Mouse (Mus musculus): Measurements from ENCODE around the gene Sptbn4. TPM values are rescaled to one million over a fixed set of nuclear protein-coding genes. Genes with fewer than 3 reads are reported as not detected.
"Not testable (repeated sequence)": the region's sequence is repeated elsewhere in the genome, so short reads cannot be mapped to it uniquely, and the experiment has no call there.

Gene Sptbn4
- 0.45 and 0.58 TPM in 2 replicates for polyA plus RNA-seq (2015; fragmentation: Nextera tagmentation; extraction: Ambion mirVana)

DNA sequence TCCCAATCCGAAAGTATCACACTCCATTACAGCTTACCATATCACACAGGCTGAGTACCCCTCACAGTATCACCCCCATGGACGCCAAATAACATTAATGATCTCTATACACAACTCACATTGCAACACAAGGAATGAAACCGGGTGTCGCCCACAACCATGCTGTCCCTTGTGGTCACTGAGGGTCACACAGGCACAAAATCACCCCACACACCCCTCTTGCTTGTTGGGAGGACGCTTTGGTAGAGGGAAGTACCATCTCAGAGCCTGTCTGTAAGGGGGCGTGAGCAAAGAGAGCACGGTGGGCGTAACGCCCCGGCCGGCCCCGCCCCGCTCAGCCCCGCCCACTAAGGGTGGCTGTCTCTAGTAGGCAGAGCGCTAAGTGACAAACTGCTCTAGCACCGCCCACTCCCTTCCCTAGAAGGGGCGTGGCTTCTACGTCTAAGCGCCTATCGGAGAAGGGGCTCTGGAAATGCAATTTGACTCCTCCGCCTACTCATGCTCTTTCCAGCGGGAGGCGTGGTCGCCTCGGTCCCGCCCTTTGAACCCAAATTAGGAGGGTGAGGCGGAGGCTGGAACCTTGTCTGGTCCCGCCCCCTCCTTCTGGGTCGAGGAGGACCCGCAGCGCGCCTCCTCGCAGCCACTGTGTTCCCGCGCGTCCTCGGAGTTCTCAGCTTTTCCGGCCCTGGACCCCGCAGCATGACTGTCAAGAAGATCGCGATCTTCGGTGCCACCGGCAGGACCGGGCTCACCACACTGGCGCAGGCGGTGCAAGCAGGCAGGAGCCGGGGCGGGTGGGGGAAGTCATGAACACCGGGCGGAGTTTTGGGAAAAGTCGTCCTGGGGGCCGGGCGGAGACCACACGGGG, at the start of gene Sptbn4, which contains the start of gene Blvrb:
Gene Sptbn4 (minus strand): TSS at position 268 of the 868 bp plus-strand sequence.
Gene Blvrb (plus strand): TSS at position 560 of the 868 bp plus-strand sequence.
- Histone ChIP-seq H3K27me3 (replicated peaks) (peaks cover 22% of the 10 kb centered on the region), H3K4me1 (peaks cover 18% of the 10 kb centered on the region), H3K4me3 (replicated peaks) (peak within 1 kb of the TSS; percentile 60), H3K27ac (peak within 1 kb of the TSS; percentile 37; the same call in 1 of the 2 replicates), H3K9ac (peak within 1 kb of the TSS; percentile 53), H3K4me2 (peak within 1 kb of the TSS; percentile 98), H3K9me3 (no peaks in the 10 kb centered on the region), H3K36me3 (no peaks in the 10 kb centered on the region)
- peak; percentile 90 for ATAC-seq (ENCODE audit: insufficient read depth, low FRiP score, low read depth)
- WGBS = 2% methylated on average over 54 of the region's 54 CpGs

- H3K4me3 ChIP-seq (replicated peaks); H3K27me3 ChIP-seq (replicated peaks): not testable (repeated sequence)
- WGBS = 90% methylated on average over 9 of the region's 9 CpGs
Observed at GRCm38 (mm10) chr7:27494659-27495367, 47.3 kb upstream of the Sptbn4 start.

GRCm38 (mm10) chr7:27493450-27493849, 46.0 kb upstream of the Sptbn4 start:
- H3K9me3 ChIP-seq = no peaks in the 10 kb centered on the region
- H3K4me2 ChIP-seq = no peak overlapping the region
- ATAC-seq (ENCODE audit: insufficient read depth, low FRiP score, low read depth) = no peak
- peaks cover 29% of the 10 kb centered on the region for H3K4me1 ChIP-seq
- no peaks in the 10 kb centered on the region for H3K27me3 ChIP-seq (replicated peaks)
- no peak overlapping the region for H3K9ac ChIP-seq
- 84% methylated on average over 5 of the region's 5 CpGs for WGBS
- no peak overlapping the region for H3K27ac ChIP-seq
- peaks cover 9% of the 10 kb centered on the region; the same call in 1 of the 2 replicates for H3K36me3 ChIP-seq
- H3K4me3 ChIP-seq (replicated peaks) = no peak overlapping the region

More at GRCm38 (mm10) chr7:27494659-27495367, 47.3 kb upstream of the Sptbn4 start:
- ATAC-seq (ENCODE audit: insufficient read depth, low FRiP score, low read depth); H3K9ac ChIP-seq; H3K4me2 ChIP-seq; H3K36me3 ChIP-seq; H3K9me3 ChIP-seq; H3K27ac ChIP-seq: not testable (repeated sequence)
- H3K4me1 ChIP-seq = peaks cover 18% of the 10 kb centered on the region

DNA sequence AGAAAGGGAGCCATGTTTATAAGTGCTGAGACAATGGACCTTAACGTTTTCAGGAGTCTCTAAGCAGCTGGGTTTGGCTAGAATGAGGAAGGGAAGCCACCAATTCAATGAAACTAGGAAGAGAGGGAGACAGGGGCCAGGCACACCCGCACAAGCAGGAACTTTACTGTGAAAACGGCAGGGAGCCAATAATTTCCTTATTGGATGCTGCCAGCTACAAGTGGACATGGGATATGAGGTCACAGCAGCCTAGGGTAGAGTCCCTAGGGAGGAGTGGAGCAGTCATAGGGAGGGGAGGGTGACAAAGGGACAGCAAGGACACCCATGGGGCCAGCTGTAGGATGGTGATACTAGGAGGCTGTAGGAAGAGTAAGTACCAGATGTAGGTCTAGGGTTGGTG, 45.5 kb upstream of the Sptbn4 start:
- no peak overlapping the region for H3K4me2 ChIP-seq
- no peaks in the 10 kb centered on the region for H3K9me3 ChIP-seq
- peaks cover 9% of the 10 kb centered on the region; the same call in 1 of the 2 replicates for H3K36me3 ChIP-seq
- no peak overlapping the region for H3K27ac ChIP-seq
- H3K4me1 ChIP-seq = peaks cover 33% of the 10 kb centered on the region
- no peaks in the 10 kb centered on the region for H3K27me3 ChIP-seq (replicated peaks)
- ATAC-seq (ENCODE audit: insufficient read depth, low FRiP score, low read depth) = no peak
- 52% methylated on average over 3 of the region's 3 CpGs for WGBS
- no peak overlapping the region for H3K4me3 ChIP-seq (replicated peaks)
- H3K9ac ChIP-seq = no peak overlapping the region

GRCm38 (mm10) chr7:27491856-27492255, 44.4 kb upstream of the Sptbn4 start:
- ATAC-seq (ENCODE audit: insufficient read depth, low FRiP score, low read depth) = no peak
- 71% methylated on average over 7 of the region's 7 CpGs for WGBS

DNA sequence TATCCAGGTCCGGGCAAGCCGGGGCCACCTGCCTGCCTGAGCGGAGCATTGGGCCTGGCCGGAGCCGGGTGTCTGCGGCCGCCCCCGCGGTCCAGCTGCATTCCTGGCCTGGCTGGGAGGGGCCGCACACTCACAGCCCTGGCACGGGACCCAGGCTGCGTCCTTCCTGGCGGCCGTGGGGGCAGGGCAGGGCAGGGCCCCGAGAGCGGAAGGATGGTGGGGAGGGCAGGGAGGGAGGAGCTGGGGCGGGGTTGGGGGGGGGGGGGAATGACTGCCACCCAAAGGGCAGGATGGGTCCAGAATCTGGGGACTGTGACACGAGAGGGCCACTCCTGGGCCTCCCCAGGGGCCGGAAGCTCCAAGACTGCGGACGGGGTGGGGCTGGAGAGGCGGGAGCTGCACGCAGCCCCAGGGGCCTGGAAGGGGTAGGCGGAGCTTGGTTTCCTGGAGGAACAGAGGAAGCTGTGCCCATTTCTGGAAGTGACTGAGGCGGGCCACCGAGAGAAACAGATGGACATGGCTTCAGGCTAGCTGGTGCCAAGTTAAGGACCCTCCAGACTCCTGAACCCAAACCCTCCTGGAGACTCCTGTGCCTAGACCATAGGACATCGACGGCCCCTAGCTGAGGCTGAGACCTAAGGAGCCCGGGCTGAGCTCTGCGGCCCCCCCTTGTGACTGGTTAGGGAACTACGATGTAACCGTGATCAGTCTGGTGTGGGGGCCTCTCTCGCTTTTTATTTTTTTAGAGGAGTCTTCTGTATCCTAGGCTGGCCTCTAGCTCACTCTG, 43.2 kb upstream of the Sptbn4 start:
- Histone ChIP-seq H3K9ac (peak overlapping the region; percentile 37; the same call in 1 of the 2 replicates), H3K9me3 (no peaks in the 10 kb centered on the region), H3K4me3 (replicated peaks) (peak overlapping the region; percentile 41), H3K4me1 (peaks cover 33% of the 10 kb centered on the region), H3K4me2 (peak overlapping the region; percentile 66), H3K27ac (peak overlapping the region; percentile 95), H3K27me3 (replicated peaks) (no peaks in the 10 kb centered on the region), H3K36me3 (peaks cover 9% of the 10 kb centered on the region; the same call in 1 of the 2 replicates)
- WGBS = under 1% methylated on average over 30 of the region's 33 CpGs
- ATAC-seq (ENCODE audit: insufficient read depth, low FRiP score, low read depth) = peak; percentile 84

More at GRCm38 (mm10) chr7:27491856-27492255, 44.4 kb upstream of the Sptbn4 start:
- Histone ChIP-seq H3K36me3 (peaks cover 9% of the 10 kb centered on the region; the same call in 1 of the 2 replicates), H3K9me3 (no peaks in the 10 kb centered on the region), H3K9ac (no peak overlapping the region), H3K4me3 (replicated peaks) (no peak overlapping the region), H3K27ac (peak overlapping the region; percentile 52; the same call in 1 of the 2 replicates), H3K4me1 (peaks cover 33% of the 10 kb centered on the region), H3K4me2 (no peak overlapping the region), H3K27me3 (replicated peaks) (no peaks in the 10 kb centered on the region)

DNA sequence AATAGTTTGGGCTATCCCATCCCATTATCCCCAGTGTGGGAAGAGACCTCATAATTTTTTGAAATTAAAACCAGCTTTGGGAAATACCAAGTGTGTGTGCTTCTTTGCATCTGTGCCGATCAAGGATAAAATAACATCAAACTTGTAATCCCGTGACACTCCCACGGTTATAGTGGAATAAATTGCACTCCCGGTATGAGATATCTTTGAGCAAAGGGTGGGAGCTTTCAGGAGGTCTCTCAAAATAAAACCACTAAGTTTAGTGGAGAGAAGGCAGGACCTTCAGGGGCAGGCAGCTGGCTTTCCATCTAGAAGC, 42.7 kb upstream of the Sptbn4 start:
- Histone ChIP-seq H3K9ac (peak overlapping the region; percentile 37; the same call in 1 of the 2 replicates), H3K27ac (peak overlapping the region; percentile 95), H3K27me3 (replicated peaks) (no peaks in the 10 kb centered on the region), H3K4me3 (replicated peaks) (peak overlapping the region; percentile 41), H3K4me2 (peak overlapping the region; percentile 66), H3K9me3 (no peaks in the 10 kb centered on the region), H3K36me3 (peaks cover 9% of the 10 kb centered on the region; the same call in 1 of the 2 replicates), H3K4me1 (peaks cover 33% of the 10 kb centered on the region)
- WGBS = 23% methylated on average over 4 of the region's 4 CpGs
- no peak for ATAC-seq (ENCODE audit: insufficient read depth, low FRiP score, low read depth)

GRCm38 (mm10) chr7:27489270-27489869, 41.9 kb upstream of the Sptbn4 start:
- Histone ChIP-seq H3K9ac (no peak overlapping the region), H3K4me2 (no peak overlapping the region; the same call in 1 of the 2 replicates), H3K4me1 (peaks cover 33% of the 10 kb centered on the region), H3K4me3 (replicated peaks) (no peak overlapping the region), H3K9me3 (no peaks in the 10 kb centered on the region), H3K36me3 (peaks cover 9% of the 10 kb centered on the region; the same call in 1 of the 2 replicates), H3K27me3 (replicated peaks) (no peaks in the 10 kb centered on the region), H3K27ac (peak overlapping the region; percentile 95; the same call in 1 of the 2 replicates)
- no peak for ATAC-seq (ENCODE audit: insufficient read depth, low FRiP score, low read depth)
- 89% methylated on average over 25 of the region's 25 CpGs for WGBS

DNA sequence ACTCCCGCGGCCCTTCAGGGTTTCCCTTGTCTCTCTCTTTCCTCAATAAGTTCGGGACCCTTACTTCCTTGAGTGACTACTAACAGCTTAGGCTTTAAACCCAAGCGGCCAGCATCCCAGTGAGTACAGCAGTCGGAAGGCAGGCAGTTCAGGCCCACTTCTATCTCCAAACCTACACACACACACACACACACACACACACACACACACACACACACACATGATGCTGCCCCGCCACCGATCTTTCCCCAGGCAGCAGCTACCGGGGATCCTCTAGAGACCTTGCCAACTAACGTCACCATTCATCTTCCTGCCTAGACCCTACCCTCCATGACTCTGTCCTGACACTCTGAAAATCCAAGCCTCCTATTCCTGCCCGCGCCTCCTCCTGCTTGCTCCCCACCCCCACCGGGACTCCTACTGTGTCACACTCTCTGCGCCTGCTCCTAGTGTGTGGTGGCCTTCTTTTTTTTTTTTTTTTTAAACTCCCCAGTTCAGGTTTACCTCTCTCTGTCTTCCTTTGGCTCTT, 40.3 kb upstream of the Sptbn4 start:
- ATAC-seq (ENCODE audit: insufficient read depth, low FRiP score, low read depth) = no peak
- Histone ChIP-seq H3K27me3 (replicated peaks) (no peaks in the 10 kb centered on the region), H3K4me1 (peaks cover 33% of the 10 kb centered on the region), H3K4me2 (peak overlapping the region; percentile 79), H3K4me3 (replicated peaks) (peak overlapping the region; percentile 79), H3K9me3 (no peaks in the 10 kb centered on the region), H3K27ac (peak overlapping the region; percentile 99), H3K9ac (peak overlapping the region; percentile 81), H3K36me3 (peaks cover 9% of the 10 kb centered on the region; the same call in 1 of the 2 replicates)
- 2% methylated on average over 13 of the region's 13 CpGs for WGBS

GRCm38 (mm10) chr7:27486770-27487697, 39.5 kb upstream of the Sptbn4 start, which contains the start of gene Sertad1:
Gene Sertad1, plus strand, starts transcription at chr7:27486910.
- Histone ChIP-seq H3K4me3 (replicated peaks) (peak within 1 kb of the TSS; percentile 79), H3K36me3 (peaks cover 9% of the 10 kb centered on the region; the same call in 1 of the 2 replicates), H3K4me1 (peaks cover 35% of the 10 kb centered on the region), H3K9me3 (no peaks in the 10 kb centered on the region), H3K27me3 (replicated peaks) (no peaks in the 10 kb centered on the region), H3K27ac (peak within 1 kb of the TSS; percentile 99), H3K9ac (peak within 1 kb of the TSS; percentile 81), H3K4me2 (peak within 1 kb of the TSS; percentile 79)
- WGBS = under 1% methylated on average over 74 of the region's 80 CpGs
- peak; percentile 91 for ATAC-seq (ENCODE audit: insufficient read depth, low FRiP score, low read depth)
